Mouse (Mus musculus) naive thymus-derived CD4-positive, alpha-beta T cell, adult 5 months (primary cell): ENCODE data around the gene Neb. TPM values are rescaled to one million over a fixed set of nuclear protein-coding genes. Genes with fewer than 3 reads are reported as not detected.

ENCODE experiments used
- polyA plus RNA-seq: library from polyadenylated mRNA; unstranded; fragments of 100-300 nt; shearing (Covaris generic); gene quantifications from one replicate; pipeline ENCODE4 v1.2.1, GENCODE M21; 2017

Neb gene
- 2.2 TPM for polyA plus RNA-seq

GRCm38 (mm10) chr2:52378448-52378804 lies at the start of gene Neb:
TSS of gene Neb (minus strand) at chr2:52378474.

DNA sequence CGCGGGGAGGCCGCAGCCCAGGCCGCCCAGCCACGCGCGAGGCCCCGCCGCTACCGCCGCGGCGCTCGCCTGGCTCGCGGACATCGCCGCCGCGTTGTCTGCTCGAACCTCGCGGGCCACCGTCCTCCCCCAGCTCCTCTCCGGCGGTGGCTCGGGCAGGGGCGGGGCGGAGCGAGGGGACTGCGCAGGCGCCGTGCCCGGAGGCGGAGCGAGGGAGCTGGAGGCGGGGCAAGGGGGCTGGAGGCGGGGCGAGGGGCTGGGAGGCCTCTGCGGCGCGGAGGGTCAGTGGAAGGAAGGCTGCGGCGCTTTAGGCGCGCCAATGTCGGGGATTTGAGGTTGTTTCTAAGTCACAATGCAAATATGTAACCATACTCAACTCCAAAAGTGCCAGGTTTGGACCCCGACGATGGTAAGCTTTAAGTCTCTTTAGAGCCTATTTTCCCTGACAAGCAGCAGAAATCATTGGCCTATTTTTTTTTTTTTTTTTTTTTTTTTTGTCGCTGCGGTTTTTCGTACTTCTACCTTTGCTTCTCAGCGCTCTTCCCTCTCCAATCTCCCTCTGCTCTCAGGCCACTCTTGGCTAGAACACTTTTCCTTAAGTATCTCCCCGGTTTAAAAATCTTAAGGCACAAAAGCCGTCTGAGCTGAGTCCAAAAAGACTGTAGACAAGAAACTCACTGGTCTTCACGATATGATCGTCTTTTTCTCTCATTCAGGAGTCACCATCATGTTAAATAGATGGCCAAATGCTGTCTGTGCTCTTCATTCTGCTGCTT lies 46.7 kb upstream of the Neb start, which contains the start of gene Arl5a:
TSS of gene Arl5a (minus strand) at position 155 of the 776 bp plus-strand sequence.

Other genes starting within 250 kb of the Neb start
- 30.8 TPM for gene Arl5a, start 46.4 kb upstream of the Neb start, polyA plus RNA-seq